Mouse (Mus musculus) MEL (cell line): ENCODE data around the gene Serpina1d. TPM values are rescaled to one million over a fixed set of nuclear protein-coding genes. Genes with fewer than 3 reads are reported as not detected.
"Not testable (repeated sequence)": the region's sequence is repeated elsewhere in the genome, so short reads cannot be mapped to it uniquely, and the experiment has no call there.

Experiments
- DNase-seq: peaks from one replicate; pipeline ENCODE4 v3.0.0; 2011; ENCODE audit warnings: low read depth, low spot score
- H3K27ac ChIP-seq: 2 replicates; pipeline ENCODE4 v1.5.1; 2012; ENCODE audit warnings: low read depth, mild to moderate bottlenecking, control low read depth, low read length, moderate library complexity; ENCODE audit not compliant: control insufficient read depth
- H3K27me3 ChIP-seq, 2 experiments: fragments of 150-350 bp in 1 of 2; sonication (generic) in 1 of 2; 2 replicates each; pipeline ENCODE4 v1.6.1; 2012; ENCODE audit warnings: low read length in 2 of 2, mild to moderate bottlenecking in 2 of 2, improper control_type of control experiment in 1 of 2, moderate library complexity in 1 of 2; ENCODE audit not compliant: insufficient read depth in 2 of 2, control insufficient read depth in 1 of 2
- H3K36me3 ChIP-seq, 2 experiments: 2 replicates each; pipeline ENCODE4 v1.6.1; 2012 to 2014; ENCODE audit warnings: low read length in 2 of 2, improper control_type of control experiment in 1 of 2, inconsistent platforms in 1 of 2, mild to moderate bottlenecking in 1 of 2; ENCODE audit not compliant: insufficient read depth in 2 of 2, control insufficient read depth in 1 of 2
- H3K4me1 ChIP-seq, 2 experiments: fragments of 150-350 bp in 1 of 2; sonication (generic) in 1 of 2; 2 replicates each; pipeline ENCODE4 v1.6.1; 2012; ENCODE audit warnings: low read length in 2 of 2, improper control_type of control experiment in 1 of 2, mild to moderate bottlenecking in 1 of 2; ENCODE audit not compliant: insufficient read depth in 2 of 2, control insufficient read depth in 1 of 2
- H3K4me3 ChIP-seq, 2 experiments: fragments of 150-350 bp in 1 of 2; sonication (generic) in 1 of 2; 2 replicates each; pipeline ENCODE4 v1.5.1; 2012; ENCODE audit warnings: low read depth in 2 of 2, low read length in 2 of 2, mild to moderate bottlenecking in 2 of 2, moderate library complexity in 2 of 2, control low read depth in 1 of 2, improper control_type of control experiment in 1 of 2; ENCODE audit not compliant: control insufficient read depth in 1 of 2, insufficient read depth in 1 of 2
- H3K79me2 ChIP-seq: 2 replicates; pipeline ENCODE4 v1.6.1; 2012; ENCODE audit warnings: mild to moderate bottlenecking, low read length, moderate library complexity; ENCODE audit not compliant: control insufficient read depth, poor library complexity, insufficient read depth
- H3K9ac ChIP-seq: 2 replicates; pipeline ENCODE4 v1.6.1; 2012; ENCODE audit warnings: low read depth, mild to moderate bottlenecking, control low read depth, low read length, moderate library complexity; ENCODE audit not compliant: control insufficient read depth, poor library complexity, severe bottlenecking
- H3K9me3 ChIP-seq: fragments of 150-350 bp; sonication (generic); replicated peaks from 2 replicates; pipeline ENCODE4 v1.6.1; 2012; ENCODE audit warnings: mild to moderate bottlenecking, low read length, improper control_type of control experiment, moderate library complexity; ENCODE audit not compliant: insufficient read depth
- polyA plus RNA-seq, 2 experiments: library from polyadenylated mRNA; stranded (reverse) in 1 of 2; unstranded in 1 of 2; fragments of >175 nt in 1 of 2; fragments of >200 nt in 1 of 2; gene quantifications; 2 replicates each; pipeline versions ENCODE4 v1.2.1 to v1.2.4; 2012; ENCODE audit warnings: low replicate concordance in 2 of 2, low read depth in 1 of 2; ENCODE audit not compliant: insufficient read length in 2 of 2, insufficient read depth in 1 of 2, missing spikeins in 1 of 2
- total RNA-seq: library from RNA; depleted of rRNA; stranded (reverse); fragments of 300-350 nt; gene quantifications from 2 replicates; pipeline ENCODE4 v1.2.3, GENCODE M21; 2012; rRNA removed

The Serpina1d gene
- total and polyA plus RNA-seq, 3 experiments, result not detected

DNA sequence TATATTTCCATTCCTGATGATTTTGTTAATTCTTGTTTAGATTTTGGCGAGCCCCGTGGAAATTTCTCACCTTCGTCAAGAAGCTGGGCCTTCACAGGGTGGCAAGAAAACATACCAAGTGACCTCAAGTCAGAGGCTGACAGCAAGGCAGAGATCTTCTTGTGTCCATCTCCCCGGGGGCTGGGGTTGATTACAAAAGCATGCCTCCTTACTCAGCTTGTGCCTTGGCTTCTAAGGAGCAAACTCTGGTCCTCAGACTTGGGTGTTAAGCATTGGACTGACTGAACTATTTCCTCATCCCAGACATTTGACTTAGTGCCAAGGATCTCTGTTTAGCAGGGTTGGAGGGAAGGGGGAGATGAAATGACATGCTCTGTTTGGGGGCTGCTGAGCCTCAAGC is 38.3 kb downstream of the Serpina1d start:
- H3K4me3 ChIP-seq, H3K27me3 ChIP-seq, H3K9me3 ChIP-seq, H3K27ac ChIP-seq, H3K9ac ChIP-seq, DNase-seq, H3K4me1 ChIP-seq, H3K36me3 ChIP-seq, H3K79me2 ChIP-seq: not testable (repeated sequence)

Other genes starting within 250 kb of the Serpina1d start
- 1.0 and 1.3 TPM in 2 replicates for gene Ppp4r4, start 241.3 kb downstream of the Serpina1d start, total RNA-seq
- gene Ppp4r4, start 241.3 kb downstream of the Serpina1d start, polyA plus RNA-seq, result 1 to 10 TPM in 1 of 2 experiments, not detected in 1; 3.0 TPM
- gene Serpina10, start 142.1 kb downstream of the Serpina1d start, total RNA-seq, result 0.12 and 0.13 TPM in 2 replicates
- under 1 TPM in 1 of 2 experiments, not detected in 1; 0.07 TPM for gene Serpina10, start 142.1 kb downstream of the Serpina1d start, polyA plus RNA-seq
- not detected in 2 replicates for gene Serpina6, start 116.4 kb downstream of the Serpina1d start, total RNA-seq
- not detected for gene Serpina6, start 116.4 kb downstream of the Serpina1d start, polyA plus RNA-seq
- not detected in 2 replicates for gene Serpina16, start 97.5 kb downstream of the Serpina1d start, total RNA-seq
- gene Serpina16, start 97.5 kb downstream of the Serpina1d start, polyA plus RNA-seq, result not detected
- not detected in 2 replicates for gene Serpina1f, start 78.1 kb downstream of the Serpina1d start, total RNA-seq
- not detected for gene Serpina1f, start 78.1 kb downstream of the Serpina1d start, polyA plus RNA-seq
- gene Serpina1b, start 56.8 kb upstream of the Serpina1d start, total RNA-seq, result not detected in 2 replicates
- gene Serpina1b, start 56.8 kb upstream of the Serpina1d start, polyA plus RNA-seq, result not detected
- not detected in 2 replicates for gene Serpina1a, start 90.0 kb upstream of the Serpina1d start, total RNA-seq
- not detected for gene Serpina1a, start 90.0 kb upstream of the Serpina1d start, polyA plus RNA-seq
- not detected in 2 replicates for gene Serpina1c, start 131.3 kb upstream of the Serpina1d start, total RNA-seq
- gene Serpina1c, start 131.3 kb upstream of the Serpina1d start, polyA plus RNA-seq, result not detected
- not detected in 2 replicates for gene Serpina1e, start 185.4 kb upstream of the Serpina1d start, total RNA-seq
- gene Serpina1e, start 185.4 kb upstream of the Serpina1d start, polyA plus RNA-seq, result not detected
- gene Serpina11, start 216.4 kb upstream of the Serpina1d start, total RNA-seq, result 0.65 TPM in 2 replicates
- gene Serpina11, start 216.4 kb upstream of the Serpina1d start, polyA plus RNA-seq, result under 1 TPM in 1 of 2 experiments, not detected in 1; 0.67 TPM
- not detected in 2 replicates for gene Serpina9, start 240.2 kb upstream of the Serpina1d start, total RNA-seq
- gene Serpina9, start 240.2 kb upstream of the Serpina1d start, polyA plus RNA-seq, result under 1 TPM in 1 of 2 experiments, not detected in 1; 0.06 TPM